Mouse (Mus musculus): ENCODE data around the gene Atg4a. TPM values are rescaled to one million over a fixed set of nuclear protein-coding genes. Genes with fewer than 3 reads are reported as not detected.

Gene Atg4a
- total RNA-seq, 4 experiments from 2014 or later, result 10.0 to 14.0 (median 11.4) TPM

GRCm38 (mm10) chrX:141158160-141158559, 201.5 kb downstream of the Atg4a start:
- no peak for DNase-seq (ENCODE audit: low spot score)

DNA sequence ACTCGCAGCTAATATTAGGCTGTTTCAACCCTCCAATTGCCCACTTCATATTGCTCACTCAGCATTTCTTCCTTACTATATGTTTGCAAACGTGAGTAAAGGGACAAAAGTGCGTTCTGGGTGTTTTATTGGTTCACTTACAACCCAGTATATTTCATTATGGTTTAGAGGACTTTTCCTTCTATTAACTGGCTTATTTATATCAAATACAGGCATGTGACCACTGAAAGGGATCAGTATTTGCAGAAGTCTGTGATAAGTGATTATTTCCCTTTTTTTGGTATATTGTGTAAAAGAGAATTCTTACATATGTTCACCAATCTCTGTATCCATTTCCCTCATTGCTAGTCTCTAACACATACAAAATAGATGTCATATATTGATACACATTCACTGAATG, 203.7 kb downstream of the Atg4a start:
- DNase-seq (ENCODE audit: low spot score), result no peak

DNA sequence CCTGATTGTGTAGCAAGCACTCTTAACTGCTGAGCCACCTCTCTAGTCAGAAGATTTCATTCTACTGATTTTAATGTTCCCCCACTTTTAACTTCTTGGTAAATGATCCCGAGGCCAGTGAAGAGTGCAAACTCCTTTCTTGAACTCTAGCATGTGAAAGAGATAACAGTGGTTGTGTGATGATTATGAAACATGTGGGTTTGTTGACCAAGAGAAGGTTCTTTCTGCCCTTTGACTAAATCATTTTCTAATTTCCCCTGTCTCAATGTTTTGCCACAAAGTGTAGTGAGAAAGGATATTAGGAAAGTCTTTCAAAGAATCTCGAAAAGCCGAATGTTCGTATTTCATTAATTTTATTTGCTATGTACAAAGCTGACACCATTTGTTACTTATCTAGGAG, 208.4 kb downstream of the Atg4a start:
- no peak for DNase-seq (ENCODE audit: low spot score)

DNA sequence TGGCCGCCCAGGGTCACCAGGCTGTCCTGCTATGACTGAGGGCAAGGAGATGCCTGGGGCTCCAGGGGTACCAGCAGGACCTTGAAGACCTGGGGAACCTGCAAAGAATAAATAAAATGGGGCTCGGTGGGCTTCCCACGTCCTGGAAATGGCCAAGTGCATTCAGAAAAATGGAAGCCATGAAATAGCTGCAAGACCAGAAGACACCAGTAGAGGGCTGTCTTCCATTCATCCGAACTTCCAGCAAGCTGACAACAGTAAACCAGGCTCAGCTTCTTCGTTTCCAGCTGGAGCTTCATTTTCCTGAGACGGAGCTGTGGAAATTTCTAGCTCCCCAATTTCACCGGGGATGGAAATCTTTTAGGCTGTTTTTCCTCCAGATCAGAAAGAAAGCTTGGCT, 218.6 kb downstream of the Atg4a start:
- DNase-seq (ENCODE audit: low spot score), result peak; percentile 3

DNA sequence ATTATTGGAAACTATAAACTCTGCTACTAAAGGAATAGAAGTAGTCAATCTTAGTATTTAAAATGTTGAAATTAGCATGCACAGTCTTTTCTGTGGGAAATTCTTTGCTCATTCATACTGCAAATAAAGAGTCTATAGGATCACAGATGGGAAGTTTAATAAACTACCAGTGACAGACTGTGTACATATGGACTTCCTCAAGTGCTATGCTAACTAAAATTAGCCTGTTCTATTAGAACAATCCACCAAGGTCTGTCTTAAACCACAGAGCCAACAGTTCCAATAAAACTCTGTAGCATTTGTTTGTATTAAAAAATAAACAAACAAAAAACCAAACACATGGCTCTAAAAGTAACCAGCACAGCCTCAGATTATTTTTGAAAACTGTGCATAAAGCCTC, 238.3 kb downstream of the Atg4a start:
- DNase-seq (ENCODE audit: low spot score), result no peak

GRCm38 (mm10) chrX:141198993-141199392, 242.3 kb downstream of the Atg4a start:
- no peak for DNase-seq (ENCODE audit: low spot score)

DNA sequence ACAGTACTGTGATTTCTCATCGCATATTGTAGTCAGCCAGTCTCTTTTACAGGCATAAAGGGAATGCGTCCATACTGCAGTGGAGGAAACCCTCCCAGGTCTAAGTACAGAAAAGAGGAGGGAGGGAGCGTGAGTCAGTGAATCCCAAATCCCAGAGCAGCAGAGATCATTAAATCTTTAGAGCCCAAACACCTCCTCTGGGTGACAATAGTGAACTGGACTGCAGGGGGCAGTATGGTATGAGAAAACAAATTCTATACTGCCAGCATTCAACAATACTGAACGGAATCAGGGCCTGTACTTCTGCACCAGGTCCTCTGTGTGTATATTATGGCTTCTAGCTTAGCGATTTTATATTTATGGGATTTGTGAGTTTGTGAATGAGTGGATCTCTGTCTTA, 256.1 kb downstream of the Atg4a start:
- peak; percentile 19 for DNase-seq (ENCODE audit: low spot score)

Other genes starting within 250 kb of the Atg4a start
- gene Tex13b, start 143.5 kb upstream of the Atg4a start, total RNA-seq (2022), result not detected
- not detected for gene Vsig1, start 49.3 kb upstream of the Atg4a start, total RNA-seq (2022)
- gene Psmd10, start 179 bp upstream of the Atg4a start, total RNA-seq (2022), result 10 to 100 TPM; 12.3 to 14.2 (median 13.0) TPM